Mouse (Mus musculus): ENCODE measurements around the gene Uchl1. TPM values are rescaled to one million over a fixed set of nuclear protein-coding genes. Genes with fewer than 3 reads are reported as not detected.

Gene Uchl1
- not detected for polyA plus RNA-seq (2017; shearing (Covaris generic))

DNA sequence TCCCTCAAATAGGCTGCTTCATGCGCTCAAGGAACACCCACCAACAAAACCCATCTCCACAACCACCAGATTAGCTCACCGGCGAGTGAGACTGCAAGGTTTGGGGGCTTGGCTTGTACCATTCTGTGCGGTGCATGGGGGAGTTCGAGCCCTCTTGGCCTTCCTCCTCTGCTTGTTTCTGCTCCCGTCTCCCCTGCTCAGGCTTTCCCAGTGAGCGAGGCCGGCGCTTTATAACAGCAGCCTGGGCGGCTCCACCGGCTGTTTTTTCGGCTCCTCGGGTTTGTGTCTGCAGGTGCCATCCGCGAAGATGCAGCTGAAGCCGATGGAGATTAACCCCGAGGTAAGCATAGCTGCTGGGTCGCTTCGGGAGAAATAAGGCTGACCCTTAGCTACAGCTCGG lies at the start of gene Uchl1:
TSS of gene Uchl1 (plus strand) at position 109 of the 400 bp plus-strand sequence.
- ATAC-seq, result no peak

DNA sequence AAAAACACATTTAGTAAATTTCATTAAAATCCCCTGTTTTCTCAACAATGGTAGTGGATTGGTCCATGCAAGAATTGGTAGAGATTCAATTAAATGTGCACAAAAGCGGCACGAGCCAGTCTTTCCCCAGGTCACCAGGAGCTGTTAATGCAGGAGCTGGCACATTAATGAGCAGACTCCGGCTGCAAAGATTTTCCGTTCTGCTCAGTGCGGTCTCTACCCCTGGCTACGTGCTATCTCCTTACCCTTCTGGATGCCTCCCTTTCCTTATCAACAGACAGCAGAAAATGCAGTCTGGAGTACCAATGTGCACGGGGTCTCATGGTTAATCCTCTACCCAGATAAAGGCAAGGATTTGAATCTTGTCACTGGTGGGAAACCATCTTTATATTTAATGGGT lies 48.1 kb upstream of the Uchl1 start:
- no peak for ATAC-seq

- ATAC-seq, result no peak
These were observed 40.3 kb upstream of the Uchl1 start for GRCm38 (mm10) chr5:66635459-66636079.

GRCm38 (mm10) chr5:66642156-66642555 lies 33.7 kb upstream of the Uchl1 start:
- ATAC-seq, result no peak

GRCm38 (mm10) chr5:66643260-66643659 lies 32.6 kb upstream of the Uchl1 start:
- ATAC-seq, result no peak

DNA sequence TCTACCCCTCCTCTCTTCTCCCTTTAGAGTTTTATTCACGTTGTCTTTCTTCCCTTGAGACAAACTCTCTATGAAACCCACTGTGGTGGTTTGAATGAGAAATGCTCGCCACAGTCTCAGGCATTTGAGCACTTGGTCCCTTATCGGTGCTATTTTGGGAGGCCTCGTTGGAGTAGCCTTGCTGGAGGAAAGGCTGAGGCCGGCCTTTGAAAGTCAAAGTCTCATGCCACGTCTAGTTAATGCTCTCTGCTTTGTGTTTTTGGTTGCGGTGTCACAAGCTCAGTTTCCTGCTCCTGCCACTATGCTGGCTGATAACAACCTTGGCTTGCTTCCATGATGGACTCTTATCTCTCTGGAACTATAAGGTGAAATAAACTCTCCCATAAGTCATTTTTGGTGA lies 28.4 kb upstream of the Uchl1 start:
- ATAC-seq, result no peak

GRCm38 (mm10) chr5:66654220-66654619 lies 21.7 kb upstream of the Uchl1 start:
- no peak for ATAC-seq

DNA sequence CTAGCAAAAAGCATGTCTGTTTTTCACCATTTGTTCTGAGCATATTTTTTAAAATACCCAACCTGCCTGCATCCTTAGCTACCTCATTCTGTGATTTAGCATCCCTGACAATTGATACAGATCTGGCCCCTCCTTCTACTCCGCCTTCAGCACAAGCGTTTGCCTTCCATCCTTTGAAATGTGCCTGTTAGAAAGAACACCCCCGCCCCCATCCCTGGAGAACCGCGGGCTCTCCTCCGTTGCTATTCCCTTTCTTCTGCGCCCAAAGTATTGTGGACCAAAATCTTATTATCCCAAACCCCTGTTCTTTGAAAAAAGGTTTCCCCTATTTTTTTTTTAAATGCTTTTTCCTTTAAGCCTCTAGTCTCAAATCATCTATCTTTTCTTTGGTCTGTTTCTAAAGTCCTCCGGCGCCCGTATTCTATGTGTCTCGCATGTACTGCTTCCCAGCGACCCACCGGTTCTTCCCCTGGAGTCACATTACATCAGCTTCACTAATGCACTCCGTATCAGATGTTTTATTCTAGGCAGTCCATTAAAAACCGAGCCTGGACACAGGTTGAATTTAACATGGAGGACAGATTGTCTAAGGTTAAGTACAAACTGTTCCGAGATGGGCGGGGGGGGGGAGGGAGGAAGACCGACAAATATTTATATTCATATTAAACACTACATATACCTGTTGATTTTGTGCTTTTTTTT lies 551 bp upstream of the Uchl1 start:
- ATAC-seq, result no peak

- no peak for ATAC-seq
These were observed 696 bp downstream of the Uchl1 start for GRCm38 (mm10) chr5:66676457-66677117.

DNA sequence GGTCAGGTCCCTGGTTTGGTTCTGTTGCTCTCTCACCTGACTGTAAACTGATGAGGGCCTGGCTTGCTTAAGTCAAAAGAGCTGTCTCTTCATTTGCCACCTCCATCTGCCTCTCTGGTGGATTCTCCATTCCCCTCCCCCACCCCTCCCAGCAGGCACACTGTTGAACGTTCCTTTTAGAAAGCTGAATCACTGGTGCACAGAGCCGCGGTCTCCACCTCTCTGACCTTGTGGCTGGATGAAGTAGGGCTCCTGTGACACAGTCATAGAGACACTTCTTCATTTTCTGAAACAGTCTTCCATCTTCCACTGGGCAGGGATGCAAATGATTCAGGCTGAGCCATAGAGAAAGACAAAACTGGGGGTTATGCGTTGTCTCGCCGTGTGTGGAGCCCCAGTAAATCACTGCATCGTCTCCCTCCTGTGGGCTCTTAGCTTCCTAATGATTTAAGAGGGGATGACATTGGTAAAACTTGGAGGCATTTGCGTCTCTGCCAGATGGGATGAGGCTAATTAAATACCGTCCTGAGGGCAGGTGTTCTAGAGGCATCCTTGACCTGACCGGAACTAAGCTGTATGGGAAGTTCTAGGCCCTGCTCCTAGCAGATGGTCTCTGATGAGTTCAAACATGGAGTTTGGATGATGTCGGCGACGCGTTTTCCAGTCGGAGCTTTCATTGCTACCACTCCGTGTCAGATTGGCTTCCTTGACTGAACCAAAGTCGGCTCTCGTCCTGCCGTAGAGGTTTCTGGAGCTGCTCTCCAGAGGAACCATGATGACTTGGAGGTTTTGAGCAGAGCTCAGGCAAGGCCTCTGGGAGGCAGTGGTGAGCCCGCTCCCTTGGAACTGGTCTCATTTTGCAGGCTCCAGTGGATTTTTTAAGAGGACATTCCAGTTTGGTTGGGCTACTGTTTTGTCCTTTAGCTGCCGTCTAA lies 1.8 kb downstream of the Uchl1 start:
- ATAC-seq, result no peak

- ATAC-seq, result no peak
These were observed 3.3 kb downstream of the Uchl1 start for GRCm38 (mm10) chr5:66679222-66679621.

- ATAC-seq, result no peak
These were observed 10.0 kb downstream of the Uchl1 start for GRCm38 (mm10) chr5:66685930-66686329.

DNA sequence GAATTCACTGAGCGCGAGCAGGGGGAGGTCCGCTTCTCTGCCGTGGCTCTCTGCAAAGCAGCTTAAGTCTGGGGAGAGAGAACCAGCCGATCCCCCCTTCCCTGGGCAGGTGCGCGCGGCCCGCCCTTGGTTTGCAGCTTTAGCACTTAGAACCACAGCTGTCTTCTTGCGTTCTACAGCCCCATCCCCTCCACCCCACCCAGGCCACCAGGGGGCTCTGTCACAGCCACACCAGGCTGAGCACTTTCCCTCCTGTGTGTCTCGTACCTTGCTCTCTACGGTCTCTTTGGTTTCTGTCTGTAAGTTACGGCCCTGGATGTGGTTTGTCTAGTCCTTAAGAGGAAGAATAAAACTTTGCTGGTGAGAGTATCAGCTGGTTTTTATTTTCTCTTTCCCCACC lies 11.0 kb downstream of the Uchl1 start:
- no peak for ATAC-seq

DNA sequence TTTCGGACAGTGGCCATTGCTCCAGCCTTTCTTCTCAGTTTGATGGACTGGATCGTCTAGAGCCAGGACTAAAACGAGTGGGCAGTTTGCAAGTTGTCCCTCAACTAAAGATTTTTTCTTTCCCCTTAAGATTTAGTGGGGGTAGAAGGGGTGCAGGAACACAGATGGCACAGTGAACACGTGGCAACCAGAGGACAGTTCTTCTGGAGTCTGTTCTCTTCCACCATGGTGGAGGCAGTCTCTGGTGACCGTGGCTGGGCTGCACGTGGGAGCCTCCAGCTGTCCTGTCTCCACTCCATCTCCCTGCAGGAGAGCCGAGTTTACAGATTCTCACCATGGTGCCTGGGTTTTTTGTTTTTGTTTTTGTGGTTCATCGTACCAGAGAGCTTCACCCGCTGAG lies 11.8 kb downstream of the Uchl1 start:
- ATAC-seq, result no peak

GRCm38 (mm10) chr5:66688286-66688685 lies 12.4 kb downstream of the Uchl1 start:
- ATAC-seq, result no peak

- no peak for ATAC-seq
These were observed 13.9 kb downstream of the Uchl1 start for GRCm38 (mm10) chr5:66689796-66690195.

DNA sequence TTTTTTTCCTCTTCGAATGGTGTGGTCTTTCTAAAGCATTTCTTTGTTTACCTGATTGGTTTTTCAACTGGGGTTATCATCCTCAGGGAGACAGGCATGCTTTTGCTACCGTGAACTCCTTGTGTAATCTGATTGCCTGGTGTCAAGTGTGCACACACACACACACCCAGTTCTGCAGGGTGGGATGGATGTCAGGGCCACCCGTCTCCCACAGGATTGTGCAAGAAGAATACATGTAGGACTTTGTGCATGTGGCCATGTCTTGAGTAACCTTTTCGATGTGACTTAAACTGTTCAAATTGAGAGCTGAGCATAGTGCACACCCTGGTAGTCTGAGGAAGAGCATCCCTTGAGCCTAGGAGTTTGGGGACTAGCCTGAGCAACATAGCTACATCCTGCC lies 17.3 kb downstream of the Uchl1 start:
- no peak for ATAC-seq

DNA sequence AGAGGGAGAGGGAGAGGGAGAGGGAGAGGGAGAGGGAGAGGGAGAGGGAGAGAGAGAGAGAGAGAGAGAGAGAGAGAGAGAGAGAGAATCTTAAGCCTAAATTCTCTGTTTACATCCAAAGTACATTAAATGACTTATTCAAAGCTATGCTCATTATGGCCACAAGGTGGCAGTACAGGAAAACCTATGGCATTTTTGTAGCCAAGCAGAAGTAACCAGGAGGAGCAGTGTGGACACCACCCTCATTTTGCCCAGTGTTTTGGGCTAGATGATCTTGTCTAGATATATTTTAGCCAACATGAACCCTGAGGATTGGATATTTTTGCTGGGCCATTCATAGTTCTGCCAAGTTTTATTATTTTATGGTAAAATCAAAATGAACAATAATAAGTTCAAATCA lies 21.2 kb downstream of the Uchl1 start:
- ATAC-seq, result no peak

DNA sequence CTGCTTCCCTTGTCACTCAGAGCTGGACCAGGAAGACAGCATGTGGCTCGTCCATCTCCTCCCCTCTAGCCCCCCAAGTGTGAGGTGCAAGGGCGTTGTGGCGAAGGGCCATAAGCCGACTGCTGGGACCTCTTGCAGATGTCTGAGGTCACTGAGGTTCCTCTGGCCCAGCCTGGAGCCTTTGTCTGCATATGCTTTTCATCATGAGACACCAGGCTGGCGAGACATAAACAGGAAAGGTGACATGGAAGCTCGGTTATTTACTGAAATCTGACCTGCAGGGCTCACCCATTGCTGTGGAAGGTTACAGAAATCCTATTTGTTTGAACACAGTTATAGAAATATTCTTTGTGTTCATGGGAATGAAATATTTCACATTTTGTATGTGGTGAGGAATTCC lies 24.0 kb downstream of the Uchl1 start:
- no peak for ATAC-seq

GRCm38 (mm10) chr5:66701951-66702350 lies 26.1 kb downstream of the Uchl1 start:
- no peak for ATAC-seq

GRCm38 (mm10) chr5:66703317-66704004 lies 27.6 kb downstream of the Uchl1 start:
- no peak for ATAC-seq

DNA sequence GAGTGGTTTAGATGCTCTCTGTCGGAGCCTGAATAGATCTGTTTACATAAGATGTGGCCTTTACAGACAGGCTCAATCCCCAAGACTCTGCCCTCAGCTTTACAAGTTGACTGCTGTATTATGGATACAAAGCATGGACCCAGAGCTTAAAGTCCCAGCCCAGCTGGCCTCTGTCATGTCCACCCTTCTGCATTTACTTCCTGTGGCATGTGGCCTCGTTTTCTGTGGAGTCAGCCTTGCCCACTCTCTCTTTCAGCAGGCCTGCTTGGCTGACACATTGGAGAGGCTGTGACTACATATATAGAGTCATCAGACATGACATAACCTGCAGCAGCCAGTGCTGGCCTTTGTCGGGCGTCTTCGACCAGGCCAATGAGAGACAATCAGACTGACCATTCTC lies 32.0 kb downstream of the Uchl1 start:
- no peak for ATAC-seq

Measured in activated CD4-positive, CD25-positive, alpha-beta regulatory T cell, adult 4 months (primary cell).